Mouse (Mus musculus): ENCODE results near the gene Auts2.

- no peak for TF ChIP-seq GATA1 (IDR thresholded peaks at IDR 0.05; ENCODE audit: low read length)
- TF ChIP-seq TAL1 (IDR thresholded peaks at IDR 0.05; ENCODE audit: low read length), result no peak
Measured at GRCm38 (mm10) chr5:132437478-132437877, 105.7 kb downstream of the Auts2 start.
